Comparison of ENCODE assay signal across 10 mouse cellular contexts in genomic region chr16:34935514-34936338, GRCm38 (mm10).
A peak's percentile ranks its signal among the peaks of the same experiment; 100 is the strongest.
DNase-seq lines count a peak whose midpoint lies in the region; ATAC-seq and TF ChIP-seq lines count a peak whose summit lies in the region.
"Had no signal": no experiment of that assay in that cellular context is flagged by ENCODE, and none has a peak within 500 bp of the region (broad histone marks: within the 10 kb centered on the region; RNA-seq: fewer than 3 reads in every experiment).

No protein-coding gene starts in this region.

- no peaks in the 10 kb centered on the region for H3K9me3 ChIP-seq in hindbrain, embryonic 10.5 days
- no peaks in the 10 kb centered on the region for H3K9me3 ChIP-seq in hindbrain, embryonic 13.5 days
- H3K9me3 ChIP-seq in limb, embryonic 10.5 days (replicated peaks) = no peaks in the 10 kb centered on the region

- peak; percentile 45 for DNase-seq in hindbrain, embryonic 10.5 days (ENCODE audit: low spot score)
- DNase-seq in 3T3-L1 (ENCODE audit: low read depth, low spot score) = peak; percentile 67
- DNase-seq in embryo, embryonic 10 days (ENCODE audit: low spot score) = peak; percentile 60
- DNase-seq in limb, embryonic 10.5 days (ENCODE audit: low spot score) = peak; percentile 76
- DNase-seq in layer of hippocampus, adult 9-10 months (ENCODE audit: low spot score) = no peak
- no peak for DNase-seq in thymus, adult 2 months
- no peak for DNase-seq in frontal cortex, postnatal 10 days (ENCODE audit: low spot score in 2 of 2)
- DNase-seq: layer of hippocampus, postnatal 36 days; thymus, postnatal 25 days had no signal

- H3K36me3 ChIP-seq in hindbrain, embryonic 10.5 days = no peaks in the 10 kb centered on the region
- H3K36me3 ChIP-seq in hindbrain, embryonic 13.5 days = no peaks in the 10 kb centered on the region
- H3K36me3 ChIP-seq in limb, embryonic 10.5 days = no peaks in the 10 kb centered on the region
- H3K36me3 ChIP-seq in thymus, adult 2 months (ENCODE audit: control insufficient read depth, insufficient read depth, low read length) = no peaks in the 10 kb centered on the region

- no peak for ATAC-seq in hindbrain, embryonic 13.5 days (ENCODE audit: low FRiP score)

- no peak for TF ChIP-seq POLR2A in thymus, adult 2 months (IDR thresholded peaks at IDR 0.05; ENCODE audit: control insufficient read depth, extremely low read depth, insufficient read depth, low read length, poor library complexity)

- TF ChIP-seq CTCF in thymus, adult 2 months (IDR thresholded peaks at IDR 0.05; ENCODE audit: borderline replicate concordance, control insufficient read depth, extremely low read depth, insufficient read depth, low read length, poor library complexity) = no peak

- no peak overlapping the region for H3K9ac ChIP-seq in hindbrain, embryonic 13.5 days

- no peak overlapping the region for H3K4me2 ChIP-seq in hindbrain, embryonic 13.5 days

- H3K27me3 ChIP-seq in hindbrain, embryonic 10.5 days (ENCODE audit: insufficient read depth, poor library complexity, severe bottlenecking) = no peaks in the 10 kb centered on the region
- no peaks in the 10 kb centered on the region for H3K27me3 ChIP-seq in hindbrain, embryonic 13.5 days
- H3K27me3 ChIP-seq in limb, embryonic 10.5 days (ENCODE audit: low read depth, poor library complexity, severe bottlenecking) = no peaks in the 10 kb centered on the region
- no peaks in the 10 kb centered on the region for H3K27me3 ChIP-seq in thymus, adult 2 months (ENCODE audit: control insufficient read depth, insufficient read depth, low read length)

- H3K4me1 ChIP-seq in hindbrain, embryonic 10.5 days (replicated peaks) = peaks cover 40% of the 10 kb centered on the region
- peaks cover 8% of the 10 kb centered on the region; the same call in 1 of the 2 replicates for H3K4me1 ChIP-seq in hindbrain, embryonic 13.5 days (replicated peaks)
- peaks cover 73% of the 10 kb centered on the region for H3K4me1 ChIP-seq in limb, embryonic 10.5 days
- H3K4me1 ChIP-seq in thymus, adult 2 months (replicated peaks; ENCODE audit: control insufficient read depth, insufficient read depth, low read length) = no peaks in the 10 kb centered on the region

- H3K4me3 ChIP-seq in hindbrain, embryonic 10.5 days = no peak overlapping the region
- no peak overlapping the region for H3K4me3 ChIP-seq in hindbrain, embryonic 13.5 days
- H3K4me3 ChIP-seq in limb, embryonic 10.5 days = 0 out of 2 replicates have a peak overlapping the region, but pooled peaks have one; percentile 10
- H3K4me3 ChIP-seq in thymus, adult 2 months (ENCODE audit: control insufficient read depth, insufficient read depth, low read length) = no peak overlapping the region

- 43% methylated on average over 9 of the region's 9 CpGs for WGBS in hindbrain, embryonic 10.5 days
- 55% methylated on average over 9 of the region's 9 CpGs for WGBS in hindbrain, embryonic 13.5 days
- WGBS in limb, embryonic 10.5 days = 25% methylated on average over 9 of the region's 9 CpGs
- WGBS in thymus, adult 2 months = 94% methylated on average over 9 of the region's 9 CpGs

- peak overlapping the region; percentile 2; the same call in 1 of the 2 replicates for H3K27ac ChIP-seq in hindbrain, embryonic 10.5 days
- H3K27ac ChIP-seq in hindbrain, embryonic 13.5 days = no peak overlapping the region
- peak overlapping the region; percentile 87 for H3K27ac ChIP-seq in limb, embryonic 10.5 days
- H3K27ac ChIP-seq in thymus, adult 2 months (ENCODE audit: control insufficient read depth, insufficient read depth, low read length) = no peak overlapping the region

Comparison
In these comparisons a context has a peak if more than half of its experiments do, and no peak if none do; other contexts are left out.
1. H3K27ac ChIP-seq: peak in hindbrain, embryonic 10.5 days (single experiment) and limb, embryonic 10.5 days (single experiment); none in hindbrain, embryonic 13.5 days (single experiment) and thymus, adult 2 months (single experiment).
2. DNase-seq: peak in hindbrain, embryonic 10.5 days (single experiment), 3T3-L1 (single experiment), embryo, embryonic 10 days (single experiment) and limb, embryonic 10.5 days (single experiment); none in layer of hippocampus, adult 9-10 months (single experiment), thymus, adult 2 months (single experiment) and frontal cortex, postnatal 10 days (0 of 2).